Mouse (Mus musculus) megakaryocyte-erythroid progenitor cell, adult 5-6 weeks (primary cell): ENCODE data around the gene Cd209f. TPM values are rescaled to one million over a fixed set of nuclear protein-coding genes. Genes with fewer than 3 reads are reported as not detected.
"Not testable (repeated sequence)": the region's sequence is repeated elsewhere in the genome, so short reads cannot be mapped to it uniquely, and the experiment has no call there.

ENCODE experiments used
- ATAC-seq: replicated peaks from 2 replicates; pipeline ENCODE4 v1.8.0; 2016; ENCODE audit warnings: mild to moderate bottlenecking, inconsistent platforms; ENCODE audit not compliant: severe bottlenecking, poor library complexity, low FRiP score, low TSS enrichment
- total RNA-seq, 2 experiments: library from RNA; stranded (forward) in 1 of 2; stranded (reverse) in 1 of 2; fragments of 200-1000, 215-1000 nt in 1 of 2; fragments of >200 nt in 1 of 2; fragmentation: Nextera tagmentation in 1 of 2; gene quantifications; 2 replicates each; pipeline ENCODE4 v1.2.3; 2014 to 2017

The Cd209f gene
- not detected in 2 replicates for total RNA-seq (2014; fragmentation: Nextera tagmentation)
- total RNA-seq (2017): not detected in 2 replicates

GRCm38 (mm10) chr8:4105735-4106134 is at the start of gene Cd209f:
TSS of gene Cd209f (minus strand) at chr8:4105835.
- not testable (repeated sequence) for ATAC-seq

- ATAC-seq: no peak
Observed at GRCm38 (mm10) chr8:4154878-4155277, 49.2 kb upstream of the Cd209f start.

- no peak for ATAC-seq
Observed at GRCm38 (mm10) chr8:4147272-4147671, 41.6 kb upstream of the Cd209f start.

GRCm38 (mm10) chr8:4141721-4142120 is 36.1 kb upstream of the Cd209f start:
- ATAC-seq: no peak

GRCm38 (mm10) chr8:4139660-4140646 is 34.3 kb upstream of the Cd209f start:
- ATAC-seq: peak; percentile 94

- no peak for ATAC-seq
Observed at GRCm38 (mm10) chr8:4133798-4134197, 28.2 kb upstream of the Cd209f start, which contains the start of gene Cd209g. TSS of gene Cd209g (plus strand) at chr8:4134098.

GRCm38 (mm10) chr8:4088514-4088913 is 17.1 kb downstream of the Cd209f start:
- ATAC-seq: not testable (repeated sequence)

- ATAC-seq: peak; percentile 91
Observed at GRCm38 (mm10) chr8:4087180-4087722, 18.4 kb downstream of the Cd209f start.

Other genes with a start within 250 kb of the Cd209f start
- not detected in 2 replicates for gene Cd209d, start 227.3 kb downstream of the Cd209f start, total RNA-seq (2014; fragmentation: Nextera tagmentation)
- not detected in 2 replicates for gene Cd209d, start 227.3 kb downstream of the Cd209f start, total RNA-seq (2017)
- gene Cd209b, start 179.0 kb downstream of the Cd209f start, total RNA-seq (2014; fragmentation: Nextera tagmentation): not detected in 2 replicates
- not detected in 2 replicates for gene Cd209b, start 179.0 kb downstream of the Cd209f start, total RNA-seq (2017)
- not detected in 2 replicates for gene Cd209c, start 151.1 kb downstream of the Cd209f start, total RNA-seq (2014; fragmentation: Nextera tagmentation)
- gene Cd209c, start 151.1 kb downstream of the Cd209f start, total RNA-seq (2017): not detected in 2 replicates
- gene Cd209g, start 28.3 kb upstream of the Cd209f start, total RNA-seq (2014; fragmentation: Nextera tagmentation): not detected in 2 replicates
- not detected in 2 replicates for gene Cd209g, start 28.3 kb upstream of the Cd209f start, total RNA-seq (2017)
- gene Evi5l, start 60.7 kb upstream of the Cd209f start, total RNA-seq (2014; fragmentation: Nextera tagmentation): 5.0 and 9.1 TPM in 2 replicates
- 7.4 and 9.7 TPM in 2 replicates for gene Evi5l, start 60.7 kb upstream of the Cd209f start, total RNA-seq (2017)
- 0.30 TPM in 1 of 2 replicates, not detected in the other for gene Prr36, start 111.6 kb upstream of the Cd209f start, total RNA-seq (2014; fragmentation: Nextera tagmentation)
- gene Prr36, start 111.6 kb upstream of the Cd209f start, total RNA-seq (2017): not detected in 2 replicates
- gene Lrrc8e, start 121.0 kb upstream of the Cd209f start, total RNA-seq (2014; fragmentation: Nextera tagmentation): not detected in 2 replicates
- not detected in 2 replicates for gene Lrrc8e, start 121.0 kb upstream of the Cd209f start, total RNA-seq (2017)
- 45.9 and 54.5 TPM in 2 replicates for gene Map2k7, start 132.9 kb upstream of the Cd209f start, total RNA-seq (2014; fragmentation: Nextera tagmentation)
- 28.6 and 36.7 TPM in 2 replicates for gene Map2k7, start 132.9 kb upstream of the Cd209f start, total RNA-seq (2017)
- gene Gm49320, start 133.0 kb upstream of the Cd209f start, total RNA-seq (2014; fragmentation: Nextera tagmentation): 0.90 TPM in 1 of 2 replicates, not detected in the other
- 0.75 TPM in 1 of 2 replicates, not detected in the other for gene Gm49320, start 133.0 kb upstream of the Cd209f start, total RNA-seq (2017)
- 9.2 and 16.7 TPM in 2 replicates for gene Tgfbr3l, start 142.4 kb upstream of the Cd209f start, total RNA-seq (2014; fragmentation: Nextera tagmentation)
- 0.61 and 4.1 TPM in 2 replicates for gene Tgfbr3l, start 142.4 kb upstream of the Cd209f start, total RNA-seq (2017)
- 15.4 and 23.7 TPM in 2 replicates for gene Snapc2, start 147.2 kb upstream of the Cd209f start, total RNA-seq (2014; fragmentation: Nextera tagmentation)
- gene Snapc2, start 147.2 kb upstream of the Cd209f start, total RNA-seq (2017): 14.0 and 19.6 TPM in 2 replicates
- 0.63 TPM in 1 of 2 replicates, not detected in the other for gene Ctxn1, start 153.4 kb upstream of the Cd209f start, total RNA-seq (2014; fragmentation: Nextera tagmentation)
- gene Ctxn1, start 153.4 kb upstream of the Cd209f start, total RNA-seq (2017): not detected in 2 replicates
- 72.7 and 139 TPM in 2 replicates for gene Timm44, start 170.1 kb upstream of the Cd209f start, total RNA-seq (2014; fragmentation: Nextera tagmentation)
- gene Timm44, start 170.1 kb upstream of the Cd209f start, total RNA-seq (2017): 155 and 191 TPM in 2 replicates
- 20.6 and 28.7 TPM in 2 replicates for gene Ccl25, start 219.4 kb upstream of the Cd209f start, total RNA-seq (2014; fragmentation: Nextera tagmentation)
- gene Ccl25, start 219.4 kb upstream of the Cd209f start, total RNA-seq (2017): 16.7 and 17.1 TPM in 2 replicates
- 128 and 161 TPM in 2 replicates for gene Elavl1, start 219.6 kb upstream of the Cd209f start, total RNA-seq (2014; fragmentation: Nextera tagmentation)
- gene Elavl1, start 219.6 kb upstream of the Cd209f start, total RNA-seq (2017): 87.6 and 121 TPM in 2 replicates